Mouse (Mus musculus) lung, postnatal 4 days (tissue): ENCODE results near the gene Ubald2.

ENCODE experiments used
- DNase-seq, 2 experiments: peaks; one replicate each; pipeline ENCODE4 v3.0.0; 2021

The Ubald2 gene

DNA sequence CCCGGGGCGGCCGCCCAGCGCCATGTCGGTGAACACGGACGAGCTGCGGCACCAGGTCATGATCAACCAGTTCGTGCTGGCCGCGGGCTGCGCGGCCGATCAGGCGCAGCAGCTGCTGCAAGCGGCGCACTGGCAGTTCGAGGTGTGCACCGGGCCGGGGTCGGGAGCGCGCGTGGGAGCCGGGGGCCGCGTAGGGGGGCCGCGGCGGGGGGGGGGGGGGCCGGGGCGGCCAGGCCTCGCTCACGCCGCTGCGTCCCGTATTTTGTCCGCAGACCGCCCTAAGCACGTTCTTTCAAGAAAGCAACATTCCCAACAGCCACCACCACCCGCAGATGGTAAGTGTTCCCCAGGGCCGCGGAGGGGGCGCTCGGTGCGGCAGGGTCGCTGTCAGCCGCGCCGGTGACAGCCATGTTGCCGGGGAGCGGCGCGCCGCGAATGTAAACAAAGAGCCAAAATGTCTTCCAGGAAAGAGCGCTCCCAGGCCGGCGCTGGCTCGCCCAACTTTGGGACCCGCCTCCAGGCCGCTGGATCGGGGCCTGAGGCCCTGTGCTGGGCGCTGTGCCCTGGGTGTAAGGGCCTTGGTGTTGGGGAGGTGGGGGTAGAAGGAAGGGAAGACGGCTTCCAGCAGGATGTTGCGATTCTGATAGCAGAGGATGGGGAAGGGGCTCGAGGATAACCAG, 533 bp downstream of the Ubald2 start:
- peak; percentile 86 to 88 for DNase-seq

DNA sequence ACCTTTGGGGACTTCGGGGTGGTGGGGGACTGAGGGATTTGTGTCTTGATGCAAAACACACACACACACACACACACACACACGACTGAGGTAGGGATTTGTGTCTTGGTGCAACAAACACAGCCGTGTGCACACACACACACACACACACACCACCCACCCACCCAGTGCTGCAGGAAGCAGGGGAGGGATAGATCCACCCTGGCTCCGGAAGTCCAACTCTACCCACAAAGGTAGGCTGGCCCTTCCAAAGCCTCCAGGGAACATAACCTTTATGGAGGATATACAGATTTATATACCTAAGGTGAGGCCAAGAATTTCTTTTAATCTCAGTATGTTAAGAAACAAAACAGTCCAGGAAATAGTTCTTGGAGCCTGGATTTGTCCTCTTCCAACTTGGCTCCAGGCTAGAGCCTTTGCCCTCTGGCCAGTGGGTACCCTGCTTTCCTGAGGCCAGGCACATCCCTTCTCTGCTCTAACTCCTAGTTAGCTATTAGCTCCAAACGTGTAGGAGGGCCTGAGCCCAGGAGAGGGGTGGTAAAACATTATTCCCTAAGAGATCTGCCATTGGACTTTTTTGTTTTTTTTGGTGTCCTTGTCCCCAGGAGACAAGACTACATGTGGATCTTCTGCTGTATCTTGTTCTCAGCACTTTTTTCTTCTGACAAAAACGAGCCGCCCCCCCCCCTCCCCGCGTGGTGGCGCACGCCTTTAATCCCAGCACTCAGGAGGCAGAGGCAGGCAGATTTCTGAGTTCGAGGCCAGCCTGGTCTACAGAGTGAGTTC, 1.3 kb downstream of the Ubald2 start:
- DNase-seq = no peak

DNA sequence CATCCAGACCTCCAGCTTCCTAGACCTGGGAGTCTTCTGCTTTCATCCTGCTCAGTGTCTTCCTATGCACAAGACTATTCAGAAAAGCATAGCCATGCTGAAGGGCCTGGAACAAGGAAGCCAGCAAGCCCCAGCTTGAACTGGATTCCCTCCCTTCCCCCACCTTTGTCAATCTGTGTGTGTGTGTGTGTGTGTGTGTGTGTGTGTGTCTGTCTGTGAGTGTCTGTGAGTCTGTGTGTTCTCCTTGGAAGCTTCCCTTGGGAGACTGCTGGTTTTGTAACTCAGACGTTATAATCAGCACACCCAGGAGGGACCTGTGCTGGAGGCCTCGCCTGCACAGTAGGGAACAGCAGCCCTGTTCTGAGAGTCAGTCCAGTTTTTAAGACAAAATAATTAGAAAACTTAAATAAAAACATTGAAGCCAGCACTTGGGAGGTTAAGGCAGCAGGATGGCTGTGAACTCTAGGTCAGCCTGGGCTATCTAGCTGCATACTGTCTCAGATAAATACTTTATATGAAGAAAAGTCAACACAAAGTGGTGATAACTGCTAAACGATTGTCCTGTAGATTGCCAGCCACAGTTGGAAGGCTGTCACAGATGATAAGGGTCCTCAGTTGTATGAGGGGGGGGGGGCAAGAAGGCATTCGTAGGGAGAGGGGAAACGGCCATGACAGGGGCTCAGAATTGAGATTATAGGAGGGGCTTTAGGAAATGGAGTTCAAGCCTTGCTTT, 2.3 kb downstream of the Ubald2 start:
- no peak for DNase-seq

DNA sequence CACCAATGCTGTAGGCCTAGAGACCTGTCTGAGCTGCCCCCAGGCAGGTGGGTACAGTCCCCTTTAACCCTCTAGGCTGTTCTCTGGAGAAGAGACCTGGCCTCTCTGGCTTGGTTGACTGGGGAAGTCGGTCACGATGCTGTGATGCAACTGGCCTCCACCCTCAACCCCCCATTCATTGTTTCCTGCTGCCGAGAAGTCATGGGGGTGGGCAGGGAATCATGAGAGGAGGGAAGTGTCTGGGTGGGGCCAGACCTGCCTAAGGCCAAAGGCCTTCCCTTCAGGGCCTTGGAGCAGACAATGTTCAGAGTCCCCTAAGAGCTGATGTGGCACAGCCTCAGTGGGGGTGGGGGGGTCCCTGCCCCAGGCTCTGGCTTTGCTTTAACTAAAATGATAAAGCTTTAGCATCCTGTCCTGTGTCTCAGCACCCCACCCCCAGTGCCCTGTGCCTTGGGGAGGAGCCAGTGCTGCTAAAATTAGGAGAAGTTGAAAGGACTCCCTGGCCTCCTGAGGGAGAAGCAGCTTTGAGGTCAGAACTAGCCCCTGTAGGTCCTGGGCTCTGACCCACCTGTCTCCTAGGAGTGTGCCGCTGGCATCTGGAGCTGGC, 2.9 kb downstream of the Ubald2 start:
- peak; percentile 76 for DNase-seq

DNA sequence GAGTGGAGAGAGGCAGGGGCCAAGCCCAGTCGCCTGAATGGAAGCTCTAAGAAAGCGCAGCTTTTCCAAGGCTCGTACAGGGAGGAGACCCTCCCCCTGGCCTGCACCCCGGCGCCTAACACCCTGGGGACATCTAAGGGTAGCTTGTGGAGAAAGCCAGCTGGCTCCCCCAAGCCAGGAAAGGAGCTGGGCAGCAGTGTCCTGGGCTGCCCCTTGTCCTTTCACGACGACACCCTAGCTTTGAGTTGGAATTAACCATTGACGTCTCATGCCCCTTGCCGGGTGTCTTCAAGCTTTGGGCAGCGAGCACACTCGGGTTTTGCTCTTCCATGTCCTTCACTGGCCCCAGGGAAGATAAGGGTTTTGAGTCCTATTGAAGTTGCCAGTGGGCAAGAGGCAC, 3.6 kb downstream of the Ubald2 start:
- no peak for DNase-seq

DNA sequence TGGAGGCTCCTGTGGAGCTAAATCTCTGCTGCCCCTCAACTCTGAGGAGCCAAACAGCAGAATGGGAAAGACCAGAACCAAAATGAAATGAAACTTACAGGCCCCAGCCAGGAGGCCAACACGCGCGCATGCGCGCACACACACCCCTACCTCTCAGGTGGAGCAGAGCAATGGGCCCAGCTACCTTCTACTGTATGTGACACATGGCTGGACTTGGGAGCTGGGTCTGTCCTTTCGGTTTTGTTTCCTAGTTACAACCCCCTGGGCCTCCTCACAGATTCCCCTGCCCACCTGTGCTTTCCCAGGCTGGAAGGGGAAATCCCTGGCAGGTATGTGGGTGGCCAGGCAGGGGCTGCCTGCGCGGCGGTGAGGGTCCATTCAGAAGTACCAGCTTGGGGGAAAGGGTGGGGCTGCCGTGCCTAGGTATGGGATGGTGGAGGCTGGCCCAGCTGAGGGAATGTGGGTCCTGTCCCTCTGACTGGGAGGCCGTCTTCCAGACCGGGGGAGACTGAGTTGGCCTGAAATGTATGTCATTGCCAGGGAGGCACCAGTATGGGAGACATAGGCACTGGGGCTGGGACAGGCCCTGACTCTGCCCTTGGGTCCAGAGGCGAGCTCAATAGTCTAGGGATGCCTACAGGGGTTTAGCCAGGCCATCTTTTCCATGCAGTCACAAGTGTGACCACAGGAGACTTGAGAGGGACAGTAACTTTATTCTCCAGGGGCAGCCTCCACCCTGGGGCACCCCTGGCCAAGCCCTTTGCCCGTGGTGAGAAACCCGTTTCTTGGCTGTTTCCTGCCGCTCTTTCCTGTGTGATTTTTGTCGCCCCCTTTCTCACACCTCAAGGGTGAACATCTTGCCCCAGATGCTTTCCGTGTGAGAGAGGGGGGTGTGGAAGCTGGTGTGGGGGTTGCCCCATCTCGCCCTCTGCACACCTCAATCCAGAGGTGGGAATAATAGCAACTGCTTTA, 5.7 kb downstream of the Ubald2 start:
- DNase-seq = peak in 1 of 2 experiments; percentile 11

DNA sequence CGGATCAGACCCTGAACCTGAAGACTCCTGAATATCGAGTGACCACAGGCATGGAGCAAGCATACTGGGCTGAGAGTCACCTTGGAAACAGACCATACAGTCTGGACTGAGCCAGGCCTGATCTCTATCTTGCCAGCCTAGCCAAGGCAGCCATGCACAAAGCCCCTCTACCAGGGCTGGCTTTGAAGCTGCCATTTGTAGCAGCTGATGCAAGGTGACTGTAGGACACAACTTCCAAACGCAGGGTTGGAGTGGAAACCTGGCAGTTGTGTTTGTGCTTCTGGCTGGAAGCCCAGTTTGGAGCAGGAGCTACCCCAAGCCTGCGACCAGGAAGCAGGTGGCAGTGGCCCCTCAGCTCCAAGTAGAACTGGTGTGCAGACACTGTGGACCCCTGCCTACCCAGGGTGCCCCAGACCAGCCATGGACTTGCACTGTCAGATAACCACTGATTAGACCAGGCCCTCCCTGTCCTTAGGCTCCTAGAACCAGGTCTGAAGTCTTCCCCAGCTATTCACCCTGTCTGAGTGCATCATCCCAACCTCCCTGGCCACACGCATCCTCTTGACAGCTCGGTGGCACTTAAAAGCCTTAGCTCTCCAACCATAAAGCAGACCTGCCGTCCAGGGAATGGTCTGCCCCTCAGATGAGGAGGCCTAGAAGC, 6.6 kb downstream of the Ubald2 start:
- DNase-seq = peak; percentile 41 to 47

DNA sequence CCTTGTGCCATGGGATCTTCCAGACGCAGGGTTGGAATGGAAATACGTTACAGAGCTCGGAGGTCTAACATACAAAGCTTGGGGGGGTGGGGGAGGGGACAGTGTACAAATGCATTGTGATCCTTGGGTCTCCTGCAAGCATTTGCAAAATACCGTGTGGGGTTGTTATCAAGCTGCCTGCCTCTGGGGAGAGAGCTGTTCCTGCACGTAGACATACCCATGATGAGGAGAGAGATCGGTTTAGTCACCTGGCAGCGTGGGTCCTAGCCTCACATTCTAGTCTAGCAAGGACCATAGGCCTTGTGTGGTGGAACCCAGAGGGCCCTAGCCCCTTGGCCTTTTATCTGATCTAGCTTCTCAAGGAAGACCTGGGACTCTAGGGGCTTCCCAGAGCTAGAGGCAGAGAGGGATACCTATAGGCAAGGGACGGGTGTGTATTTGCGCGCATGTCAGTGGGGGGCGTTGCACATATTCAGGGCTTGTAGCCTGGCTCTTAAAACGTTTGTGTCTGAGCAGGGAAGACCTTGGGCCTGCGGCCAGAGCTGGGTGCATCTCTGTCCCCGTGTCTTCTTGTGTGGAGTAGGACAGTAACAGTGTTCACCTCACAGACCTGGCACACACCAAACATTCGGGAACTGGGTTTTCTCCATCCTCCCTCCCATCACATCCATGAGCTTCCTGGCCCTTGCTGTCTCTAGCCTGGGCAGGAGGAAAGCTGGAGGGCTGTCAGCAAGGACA, 8.4 kb downstream of the Ubald2 start:
- no peak for DNase-seq

DNA sequence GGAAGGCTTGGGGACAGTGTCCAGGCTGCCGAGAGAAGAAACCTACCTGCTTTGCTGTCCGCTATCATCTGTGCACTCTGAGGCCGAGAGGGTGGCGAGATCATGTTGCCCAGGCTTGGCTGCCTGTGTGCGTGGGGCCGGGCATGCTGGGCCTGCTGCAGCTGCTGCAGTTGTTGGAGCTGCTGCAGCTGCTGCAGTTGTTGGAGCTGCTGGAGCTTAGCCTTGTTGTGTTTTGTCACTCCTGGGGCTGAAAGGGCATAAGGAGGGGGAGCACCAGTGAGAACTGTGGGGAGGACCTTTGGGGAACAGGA, 8.9 kb downstream of the Ubald2 start:
- no peak for DNase-seq

DNA sequence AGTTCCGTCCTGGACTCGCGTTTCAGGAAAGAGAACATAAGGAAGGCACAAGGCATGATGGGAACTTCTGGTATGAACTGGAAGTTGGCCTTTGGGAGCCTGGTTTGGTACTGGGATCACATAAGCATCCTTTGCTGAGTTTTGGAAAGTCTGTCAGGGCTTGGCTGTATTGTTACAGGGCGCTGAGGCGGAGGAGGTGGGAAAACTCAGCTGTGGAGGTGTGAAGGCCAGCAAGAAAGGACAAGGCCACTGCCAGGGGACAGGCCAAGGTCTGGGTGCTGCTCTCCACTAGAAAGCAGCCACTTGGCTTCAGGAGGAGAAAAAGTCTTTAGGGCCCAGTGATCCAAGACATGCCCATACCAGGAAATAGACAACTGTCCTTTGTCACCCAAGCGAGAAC, 9.4 kb downstream of the Ubald2 start:
- no peak for DNase-seq

DNA sequence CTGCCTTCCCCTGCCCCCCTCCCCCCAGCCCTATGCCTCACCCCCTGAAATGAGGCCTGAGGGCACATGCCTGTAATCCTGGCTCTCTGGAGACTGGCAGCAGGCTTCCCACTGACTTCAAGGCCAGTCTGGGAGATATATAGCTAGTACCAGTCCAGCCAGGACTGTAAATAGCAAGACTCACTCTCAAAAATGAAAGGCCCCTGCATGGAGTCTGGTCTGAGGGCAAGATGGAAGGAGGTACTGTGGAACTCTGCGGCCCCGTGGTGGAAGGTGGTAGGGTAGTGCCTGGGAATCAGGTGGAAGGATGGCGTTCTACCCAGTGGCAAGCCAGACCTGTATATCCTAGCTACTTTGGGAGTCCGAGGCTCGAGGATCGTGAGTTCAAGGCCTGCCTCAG, 10.0 kb downstream of the Ubald2 start:
- DNase-seq = no peak

DNA sequence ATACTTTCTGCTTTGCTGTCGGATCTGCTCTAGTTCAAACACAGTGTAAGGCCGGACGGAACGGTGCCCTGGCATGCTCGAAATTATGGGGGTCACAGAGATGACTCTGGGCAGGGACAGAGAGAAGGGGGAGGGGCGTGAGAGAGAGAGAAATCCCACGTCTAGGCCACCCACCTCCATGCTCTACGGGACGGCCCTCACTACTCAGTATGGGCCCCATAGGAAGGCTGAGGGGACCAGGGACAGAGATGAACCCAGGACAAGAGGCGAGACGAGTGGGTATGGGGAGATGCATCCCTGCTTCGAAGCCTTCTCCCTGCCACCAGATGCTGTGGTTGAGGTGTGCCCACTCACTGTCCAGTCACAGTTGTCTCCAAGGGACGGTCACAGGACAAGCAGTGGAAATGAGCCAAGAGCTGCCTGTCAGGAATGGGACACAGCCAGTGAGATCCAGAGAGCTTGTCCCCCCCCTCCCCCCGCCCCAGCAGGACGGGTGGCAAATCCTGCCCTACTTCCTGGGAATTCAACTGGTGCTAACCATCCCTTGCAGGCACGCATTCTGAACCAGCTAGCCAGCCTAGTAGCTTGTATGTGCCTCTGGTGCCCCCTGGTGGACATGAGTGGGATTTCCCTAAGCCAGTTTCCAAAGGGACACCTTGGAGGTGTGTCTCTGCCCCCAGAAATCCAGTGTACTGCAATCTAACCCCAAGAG, 11.9 kb downstream of the Ubald2 start:
- peak; percentile 86 to 93 for DNase-seq

DNA sequence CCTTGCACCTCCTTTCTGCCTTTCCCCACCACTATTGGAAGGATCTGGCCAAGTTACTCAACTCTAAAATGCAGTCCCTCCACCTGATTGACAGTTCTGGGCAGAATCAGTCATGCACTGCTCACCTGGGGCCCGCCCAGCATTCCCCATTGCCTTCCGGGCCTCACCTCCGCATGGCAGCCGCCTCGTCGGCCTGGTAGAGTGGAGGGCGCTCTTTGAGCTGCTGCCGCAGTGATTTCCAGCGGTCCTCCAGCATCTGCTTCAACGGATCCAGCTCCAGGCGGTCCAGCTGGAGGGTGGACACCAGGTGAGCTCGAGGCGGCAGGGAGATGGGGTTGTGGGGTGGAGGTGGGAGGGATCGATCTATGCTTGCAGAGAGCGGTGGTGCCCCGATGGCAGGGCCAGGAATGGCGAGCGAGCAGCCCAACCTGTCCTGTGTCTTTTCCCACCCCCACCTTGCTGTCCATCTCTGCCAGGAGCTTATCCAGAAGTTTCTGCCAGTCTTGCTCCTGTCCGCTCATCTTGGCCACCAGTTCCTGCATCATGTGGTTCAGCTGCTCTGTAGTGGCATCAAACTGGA, 12.5 kb downstream of the Ubald2 start:
- no peak for DNase-seq

DNA sequence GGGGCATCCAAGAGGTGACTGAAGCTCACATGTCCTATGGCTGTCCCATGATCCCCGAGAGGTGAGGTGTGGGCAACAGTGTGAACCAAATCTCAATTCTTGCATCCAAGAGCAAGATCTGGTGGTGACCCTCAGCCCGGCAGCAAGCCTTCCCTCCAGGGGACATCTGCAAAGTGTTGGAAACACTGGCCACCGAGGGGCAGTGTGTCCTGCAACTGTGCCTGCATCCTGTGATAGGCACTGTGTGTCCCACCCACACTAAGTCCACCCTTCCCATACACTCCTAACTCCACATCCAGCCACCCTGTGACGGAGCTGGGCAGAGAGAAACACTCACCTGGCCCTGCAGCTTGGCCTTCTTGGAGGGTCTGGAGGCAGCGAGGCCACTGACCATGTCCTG, 13.9 kb downstream of the Ubald2 start:
- no peak for DNase-seq

DNA sequence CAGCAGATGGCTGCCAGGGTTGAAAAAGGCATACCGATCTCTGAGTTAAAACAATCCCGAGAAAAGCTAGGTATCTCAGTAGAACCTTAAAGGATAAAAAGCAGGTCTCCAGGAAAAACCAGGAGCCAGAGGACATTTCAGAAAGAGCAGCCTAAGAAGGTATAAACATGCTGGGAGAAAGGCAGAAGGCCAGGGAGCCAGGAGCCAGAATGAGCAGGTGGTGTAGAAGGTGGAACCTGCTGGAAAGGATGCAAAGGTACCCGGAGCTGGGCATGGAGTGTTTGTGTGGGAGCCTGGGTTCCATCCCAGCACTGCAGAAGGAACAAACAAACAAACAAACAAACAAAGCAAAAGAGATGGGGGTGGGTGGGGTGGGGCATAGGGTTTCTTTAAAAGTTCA, 15.4 kb downstream of the Ubald2 start:
- DNase-seq = no peak

DNA sequence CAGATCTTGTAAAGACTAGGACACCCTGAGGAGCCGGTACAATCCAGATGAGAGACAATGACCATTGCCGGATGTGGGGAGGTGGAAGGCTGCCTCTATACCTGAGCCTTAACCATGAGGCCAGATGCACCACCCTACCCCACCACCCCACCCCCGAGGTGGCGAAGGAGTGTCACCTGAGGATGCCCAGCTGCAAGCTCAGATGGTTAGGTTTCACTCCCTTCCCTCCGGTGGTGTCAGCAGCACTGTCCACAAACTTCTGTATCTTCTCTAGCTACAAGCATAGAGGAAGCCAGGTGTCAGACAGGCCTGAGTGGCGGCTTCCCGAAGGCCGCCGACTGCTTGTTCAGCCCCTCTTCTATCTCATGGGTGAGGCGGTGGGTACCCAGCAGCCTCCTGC, 20.0 kb downstream of the Ubald2 start:
- no peak for DNase-seq

DNA sequence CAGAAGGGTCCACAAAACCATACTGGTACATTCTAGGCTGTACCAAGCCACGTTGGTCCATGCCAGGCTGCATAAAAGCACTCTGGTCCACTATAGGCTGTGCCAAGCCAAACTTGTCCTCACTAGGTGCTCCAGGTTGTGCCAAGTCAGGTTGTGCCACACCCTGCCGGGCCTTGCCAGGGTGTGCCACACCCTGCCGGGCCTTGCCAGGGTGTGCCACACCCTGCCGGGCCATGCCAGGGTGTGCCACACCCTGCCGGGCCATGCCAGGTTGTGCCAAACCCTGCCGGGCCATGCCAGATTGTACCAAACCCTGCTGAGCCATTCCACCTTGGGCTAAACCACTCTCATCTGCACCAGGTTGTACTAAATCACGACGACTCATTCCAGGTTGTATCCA, 22.3 kb downstream of the Ubald2 start:
- DNase-seq = no peak

DNA sequence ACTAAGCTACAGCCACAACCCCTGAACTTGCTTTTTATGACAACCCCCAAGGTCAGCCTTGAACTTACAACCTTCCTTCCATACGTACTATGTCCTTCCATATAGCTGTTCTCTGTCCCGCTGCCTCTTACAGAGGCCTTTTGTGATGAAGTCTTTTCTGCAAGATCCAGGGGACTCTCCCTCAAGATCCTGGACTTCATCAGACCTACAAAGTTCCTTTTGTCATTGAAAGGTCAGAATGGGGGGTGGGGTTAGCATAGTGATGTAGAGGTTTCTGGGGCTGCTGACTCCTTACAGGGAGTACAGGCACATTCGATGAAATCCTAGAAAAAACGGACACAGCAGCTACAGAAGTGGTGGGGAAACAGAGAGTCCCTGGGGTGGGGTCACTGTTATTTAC, 25.9 kb downstream of the Ubald2 start:
- DNase-seq = no peak

DNA sequence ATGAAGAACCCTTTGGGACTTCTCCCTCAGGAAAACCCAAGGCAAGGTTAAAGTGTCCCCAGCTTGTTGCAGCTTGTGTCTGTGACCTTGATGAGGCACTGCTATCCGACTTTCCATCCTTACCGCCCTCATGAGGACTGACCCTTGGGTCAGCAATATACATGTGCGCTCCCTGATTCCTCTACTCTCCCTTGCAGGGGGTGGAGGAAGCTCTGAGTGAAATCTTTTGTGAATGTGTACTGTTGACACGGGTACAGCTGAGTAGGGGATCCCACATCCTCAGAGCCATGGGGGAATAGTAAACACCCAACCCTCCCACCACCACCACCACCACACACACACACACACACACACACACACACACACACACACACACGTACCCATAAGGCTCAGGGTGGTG, 29.4 kb downstream of the Ubald2 start:
- no peak for DNase-seq

DNA sequence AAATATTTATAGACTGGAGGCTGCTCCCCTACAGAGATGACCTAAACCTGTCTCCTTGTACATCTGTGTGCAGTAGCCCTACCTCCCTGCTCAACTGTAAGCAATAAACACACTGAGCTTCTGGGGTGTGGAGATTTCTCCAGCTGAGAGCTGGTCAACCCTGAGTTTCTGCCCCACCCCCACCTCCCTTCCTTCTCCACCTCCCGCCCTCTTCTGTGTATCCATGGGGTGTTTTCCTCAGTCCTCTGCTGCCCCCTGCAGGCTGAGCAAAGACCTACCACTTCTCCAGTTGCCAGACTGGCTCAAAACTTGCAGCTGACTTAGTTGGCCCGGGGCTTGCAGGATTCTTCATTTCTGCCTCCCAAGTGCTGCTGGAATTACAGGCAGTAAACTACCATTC, 29.9 kb downstream of the Ubald2 start:
- DNase-seq = peak; percentile 84 to 90
